Mouse (Mus musculus): Measurements from ENCODE around the gene Tyw1.

- TF ChIP-seq POLR2A (IDR thresholded peaks at IDR 0.05; ENCODE audit: insufficient read depth, low read length) (no peak), CTCF (IDR thresholded peaks at IDR 0.05; ENCODE audit: low read depth, low read length) (no peak), EP300 (IDR thresholded peaks at IDR 0.05; ENCODE audit: insufficient read depth, low read depth, low read length) (no peak)
Observed at GRCm38 (mm10) chr5:130293941-130294340, 38.5 kb downstream of the Tyw1 start.
